Mouse (Mus musculus): ENCODE measurements at regions not wholly inside any gene's neighbourhood (a gene's known extent, or its start where the extent isn't known, plus 50 kb on each side); places are given as distances from the start of the nearest gene placed in this dataset.

GRCm38 (mm10) chr13:35208319-35208718, 181.4 kb upstream of the Eci2 start:
- Histone ChIP-seq H3K27ac (ENCODE audit: control insufficient read depth, insufficient read depth, low read length) (no peak overlapping the region), H3K27me3 (ENCODE audit: control insufficient read depth, insufficient read depth, low read length) (no peaks in the 10 kb centered on the region; the same call in 1 of the 2 replicates), H3K36me3 (ENCODE audit: control insufficient read depth, insufficient read depth, low read length) (no peaks in the 10 kb centered on the region), H3K4me1 (replicated peaks; ENCODE audit: control insufficient read depth, insufficient read depth, low read length) (peaks cover 11% of the 10 kb centered on the region), H3K4me3 (ENCODE audit: control insufficient read depth, insufficient read depth, low read length) (no peak overlapping the region)
- WGBS = 29% methylated on average over 3 of the region's 3 CpGs
- TF ChIP-seq POLR2A (IDR thresholded peaks at IDR 0.05; ENCODE audit: control insufficient read depth, extremely low read depth, insufficient read depth, low read length, poor library complexity) (no peak), CTCF (IDR thresholded peaks at IDR 0.05; ENCODE audit: borderline replicate concordance, control insufficient read depth, extremely low read depth, insufficient read depth, low read length, poor library complexity) (no peak)
- no peak for DNase-seq

GRCm38 (mm10) chr13:35209551-35209950, 182.7 kb upstream of the Eci2 start:
- no peak overlapping the region for H3K27ac ChIP-seq (ENCODE audit: control insufficient read depth, insufficient read depth, low read length)
- no peaks in the 10 kb centered on the region; the same call in 1 of the 2 replicates for H3K27me3 ChIP-seq (ENCODE audit: control insufficient read depth, insufficient read depth, low read length)
- no peak for DNase-seq
- WGBS = 23% methylated on average over 4 of the region's 4 CpGs
- no peaks in the 10 kb centered on the region for H3K36me3 ChIP-seq (ENCODE audit: control insufficient read depth, insufficient read depth, low read length)
- no peak overlapping the region for H3K4me3 ChIP-seq (ENCODE audit: control insufficient read depth, insufficient read depth, low read length)
- H3K4me1 ChIP-seq (replicated peaks; ENCODE audit: control insufficient read depth, insufficient read depth, low read length) = peaks cover 11% of the 10 kb centered on the region
- TF ChIP-seq POLR2A (IDR thresholded peaks at IDR 0.05; ENCODE audit: control insufficient read depth, extremely low read depth, insufficient read depth, low read length, poor library complexity) = no peak
- no peak for TF ChIP-seq CTCF (IDR thresholded peaks at IDR 0.05; ENCODE audit: borderline replicate concordance, control insufficient read depth, extremely low read depth, insufficient read depth, low read length, poor library complexity)

- 95% methylated on average over 9 of the region's 9 CpGs for WGBS
- no peak overlapping the region for H3K4me3 ChIP-seq (ENCODE audit: control insufficient read depth, insufficient read depth, low read length)
Measured at GRCm38 (mm10) chr13:35211834-35212233, 184.9 kb upstream of the Eci2 start.

GRCm38 (mm10) chr13:35212276-35212675, 185.4 kb upstream of the Eci2 start:
- H3K36me3 ChIP-seq (ENCODE audit: control insufficient read depth, insufficient read depth, low read length) = no peaks in the 10 kb centered on the region
- no peaks in the 10 kb centered on the region; the same call in 1 of the 2 replicates for H3K27me3 ChIP-seq (ENCODE audit: control insufficient read depth, insufficient read depth, low read length)
- H3K4me3 ChIP-seq (ENCODE audit: control insufficient read depth, insufficient read depth, low read length) = no peak overlapping the region
- DNase-seq = no peak
- 94% methylated on average over 4 of the region's 4 CpGs for WGBS
- peaks cover 11% of the 10 kb centered on the region for H3K4me1 ChIP-seq (replicated peaks; ENCODE audit: control insufficient read depth, insufficient read depth, low read length)
- no peak for TF ChIP-seq POLR2A (IDR thresholded peaks at IDR 0.05; ENCODE audit: control insufficient read depth, extremely low read depth, insufficient read depth, low read length, poor library complexity)
- no peak for TF ChIP-seq CTCF (IDR thresholded peaks at IDR 0.05; ENCODE audit: borderline replicate concordance, control insufficient read depth, extremely low read depth, insufficient read depth, low read length, poor library complexity)
- no peak overlapping the region for H3K27ac ChIP-seq (ENCODE audit: control insufficient read depth, insufficient read depth, low read length)

More at GRCm38 (mm10) chr13:35211834-35212233, 184.9 kb upstream of the Eci2 start:
- no peak overlapping the region for H3K27ac ChIP-seq (ENCODE audit: control insufficient read depth, insufficient read depth, low read length)
- no peaks in the 10 kb centered on the region for H3K36me3 ChIP-seq (ENCODE audit: control insufficient read depth, insufficient read depth, low read length)
- H3K4me1 ChIP-seq (replicated peaks; ENCODE audit: control insufficient read depth, insufficient read depth, low read length) = peaks cover 11% of the 10 kb centered on the region
- no peak for DNase-seq
- H3K27me3 ChIP-seq (ENCODE audit: control insufficient read depth, insufficient read depth, low read length) = no peaks in the 10 kb centered on the region; the same call in 1 of the 2 replicates
- no peak for TF ChIP-seq POLR2A (IDR thresholded peaks at IDR 0.05; ENCODE audit: control insufficient read depth, extremely low read depth, insufficient read depth, low read length, poor library complexity)
- TF ChIP-seq CTCF (IDR thresholded peaks at IDR 0.05; ENCODE audit: borderline replicate concordance, control insufficient read depth, extremely low read depth, insufficient read depth, low read length, poor library complexity) = no peak

GRCm38 (mm10) chr13:35214219-35214618, 187.3 kb upstream of the Eci2 start:
- H3K4me1 ChIP-seq (replicated peaks; ENCODE audit: control insufficient read depth, insufficient read depth, low read length) = peaks cover 10% of the 10 kb centered on the region
- no peak overlapping the region for H3K27ac ChIP-seq (ENCODE audit: control insufficient read depth, insufficient read depth, low read length)
- DNase-seq = no peak
- no peak overlapping the region for H3K4me3 ChIP-seq (ENCODE audit: control insufficient read depth, insufficient read depth, low read length)
- no peaks in the 10 kb centered on the region for H3K27me3 ChIP-seq (ENCODE audit: control insufficient read depth, insufficient read depth, low read length)
- 98% methylated on average over 4 of the region's 4 CpGs for WGBS
- no peaks in the 10 kb centered on the region for H3K36me3 ChIP-seq (ENCODE audit: control insufficient read depth, insufficient read depth, low read length)
- no peak for TF ChIP-seq POLR2A (IDR thresholded peaks at IDR 0.05; ENCODE audit: control insufficient read depth, extremely low read depth, insufficient read depth, low read length, poor library complexity)
- no peak for TF ChIP-seq CTCF (IDR thresholded peaks at IDR 0.05; ENCODE audit: borderline replicate concordance, control insufficient read depth, extremely low read depth, insufficient read depth, low read length, poor library complexity)

GRCm38 (mm10) chr13:35226142-35226829, 199.4 kb upstream of the Eci2 start:
- Histone ChIP-seq H3K36me3 (ENCODE audit: control insufficient read depth, insufficient read depth, low read length) (no peaks in the 10 kb centered on the region), H3K4me1 (replicated peaks; ENCODE audit: control insufficient read depth, insufficient read depth, low read length) (no peaks in the 10 kb centered on the region), H3K27me3 (ENCODE audit: control insufficient read depth, insufficient read depth, low read length) (no peaks in the 10 kb centered on the region), H3K27ac (ENCODE audit: control insufficient read depth, insufficient read depth, low read length) (no peak overlapping the region), H3K4me3 (ENCODE audit: control insufficient read depth, insufficient read depth, low read length) (no peak overlapping the region)
- DNase-seq = no peak
- 96% methylated on average over 7 of the region's 7 CpGs for WGBS
- TF ChIP-seq POLR2A (IDR thresholded peaks at IDR 0.05; ENCODE audit: control insufficient read depth, extremely low read depth, insufficient read depth, low read length, poor library complexity) = no peak
- no peak for TF ChIP-seq CTCF (IDR thresholded peaks at IDR 0.05; ENCODE audit: borderline replicate concordance, control insufficient read depth, extremely low read depth, insufficient read depth, low read length, poor library complexity)

All from thymus, adult 2 months (tissue).